Mouse (Mus musculus): ENCODE data around the gene Gtf3c2. TPM values are rescaled to one million over a fixed set of nuclear protein-coding genes. Genes with fewer than 3 reads are reported as not detected.

The Gtf3c2 gene
- polyA plus RNA-seq, 1 experiment = 36.9 TPM

DNA sequence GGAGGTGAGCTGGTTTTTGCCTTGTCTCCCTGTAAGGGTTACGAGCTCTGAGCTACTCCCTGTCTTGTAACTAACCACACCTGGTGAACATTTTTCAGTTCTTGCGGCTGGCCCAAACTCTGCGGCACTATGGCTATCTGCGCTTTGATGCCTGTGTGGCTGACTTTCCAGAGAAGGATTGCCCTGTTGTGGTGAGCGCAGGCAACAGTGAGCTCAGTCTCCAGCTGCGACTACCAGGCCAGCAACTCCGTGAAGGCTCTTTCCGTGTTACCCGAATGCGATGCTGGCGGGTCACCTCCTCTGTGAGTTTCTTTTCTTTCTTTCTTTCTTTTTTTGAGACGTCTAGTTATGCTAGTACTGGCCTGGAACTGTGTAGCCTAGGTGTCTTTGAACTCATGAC is 17.1 kb upstream of the Gtf3c2 start:
- H3K4me3 ChIP-seq (ENCODE audit: insufficient read depth, poor library complexity, severe bottlenecking) = no peak overlapping the region
- TF ChIP-seq MAX (IDR thresholded peaks at IDR 0.05) = no peak
- no peak for TF ChIP-seq MYOG (IDR thresholded peaks at IDR 0.05; ENCODE audit: control insufficient read depth, extremely low read depth, insufficient read length)
- TF ChIP-seq MYOD1 (IDR thresholded peaks at IDR 0.05; ENCODE audit: control insufficient read depth, insufficient read length, low read depth) = no peak
- no peak for TF ChIP-seq USF1 (IDR thresholded peaks at IDR 0.05; ENCODE audit: low read depth)
- no peak for TF ChIP-seq CEBPB (IDR thresholded peaks at IDR 0.05; ENCODE audit: low read depth)
- no peak for TF ChIP-seq CTCF (IDR thresholded peaks at IDR 0.05; ENCODE audit: control insufficient read depth, insufficient read depth, insufficient read length)
- TF ChIP-seq FOSL1 (IDR thresholded peaks at IDR 0.05; ENCODE audit: insufficient read depth, low read length, poor library complexity, severe bottlenecking) = no peak

DNA sequence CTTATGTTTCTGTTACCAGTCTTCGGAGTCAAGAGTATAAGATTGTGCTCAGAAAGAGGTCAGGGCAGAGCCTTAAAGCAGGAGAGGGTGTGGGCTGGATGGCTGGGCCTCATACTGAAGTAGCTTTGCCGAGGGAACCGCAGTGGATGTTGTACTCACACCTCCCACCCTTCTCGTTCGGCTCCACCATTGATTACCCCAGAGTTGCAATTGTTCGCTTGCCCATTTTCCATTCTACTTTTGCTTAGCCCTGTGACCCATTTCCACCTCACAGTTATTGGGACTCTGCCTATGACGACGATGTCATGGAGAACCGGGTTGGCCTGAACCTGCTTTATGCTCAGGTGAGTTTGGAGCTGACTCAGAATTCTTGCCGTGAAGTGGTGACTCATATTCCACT is 16.3 kb upstream of the Gtf3c2 start:
- H3K36me3 ChIP-seq (ENCODE audit: control insufficient read depth, insufficient read depth) = peaks cover 69% of the 10 kb centered on the region
- no peak overlapping the region for H3ac ChIP-seq (ENCODE audit: control insufficient read depth, insufficient read length, low read depth)
- H3K4me3 ChIP-seq (ENCODE audit: insufficient read depth, poor library complexity, severe bottlenecking) = no peak overlapping the region
- TF ChIP-seq MYOG (IDR thresholded peaks at IDR 0.05; ENCODE audit: control insufficient read depth, extremely low read depth, insufficient read length) (no peak), CEBPB (IDR thresholded peaks at IDR 0.05; ENCODE audit: low read depth) (no peak), USF1 (IDR thresholded peaks at IDR 0.05; ENCODE audit: low read depth) (no peak), CTCF (IDR thresholded peaks at IDR 0.05; ENCODE audit: control insufficient read depth, insufficient read depth, insufficient read length) (no peak), MYOD1 (IDR thresholded peaks at IDR 0.05; ENCODE audit: control insufficient read depth, insufficient read length, low read depth) (no peak), MAX (IDR thresholded peaks at IDR 0.05) (no peak), FOSL1 (IDR thresholded peaks at IDR 0.05; ENCODE audit: insufficient read depth, low read length, poor library complexity, severe bottlenecking) (no peak)
- H3K79me2 ChIP-seq (ENCODE audit: control insufficient read depth, insufficient read depth) = peaks cover 49% of the 10 kb centered on the region
- H3K79me3 ChIP-seq (ENCODE audit: low read depth) = peaks cover 25% of the 10 kb centered on the region
- no peaks in the 10 kb centered on the region for H3K27me3 ChIP-seq (ENCODE audit: control insufficient read depth, insufficient read depth, insufficient read length)

More for the DNA sequence above, 17.1 kb upstream of the Gtf3c2 start:
- Histone ChIP-seq H3ac (ENCODE audit: control insufficient read depth, insufficient read length, low read depth) (no peak overlapping the region), H3K79me3 (ENCODE audit: low read depth) (peaks cover 24% of the 10 kb centered on the region), H3K27me3 (ENCODE audit: control insufficient read depth, insufficient read depth, insufficient read length) (no peaks in the 10 kb centered on the region), H3K79me2 (ENCODE audit: control insufficient read depth, insufficient read depth) (peaks cover 48% of the 10 kb centered on the region), H3K36me3 (ENCODE audit: control insufficient read depth, insufficient read depth) (peaks cover 69% of the 10 kb centered on the region)

DNA sequence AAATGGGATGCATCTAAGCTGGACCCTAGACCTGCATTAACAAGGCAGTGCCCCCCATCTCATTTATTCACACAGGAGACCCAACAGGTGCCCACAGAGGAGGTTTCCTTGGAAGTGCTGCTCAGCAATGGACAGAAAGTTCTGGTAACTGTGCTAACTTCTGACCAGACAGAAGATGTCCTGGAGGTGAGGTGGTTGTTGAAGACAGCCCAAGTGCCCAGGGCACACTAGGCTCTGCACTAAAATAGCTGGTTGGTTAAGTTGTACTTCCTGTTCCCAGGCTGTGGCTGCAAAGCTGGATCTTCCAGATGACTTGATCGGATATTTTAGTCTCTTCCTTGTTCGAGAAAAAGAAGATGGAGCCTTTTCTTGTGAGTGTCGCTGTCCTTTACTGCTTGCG is 15.7 kb upstream of the Gtf3c2 start:
- TF ChIP-seq USF1 (IDR thresholded peaks at IDR 0.05; ENCODE audit: low read depth) (no peak), CEBPB (IDR thresholded peaks at IDR 0.05; ENCODE audit: low read depth) (no peak), MYOD1 (IDR thresholded peaks at IDR 0.05; ENCODE audit: control insufficient read depth, insufficient read length, low read depth) (no peak), FOSL1 (IDR thresholded peaks at IDR 0.05; ENCODE audit: insufficient read depth, low read length, poor library complexity, severe bottlenecking) (no peak), CTCF (IDR thresholded peaks at IDR 0.05; ENCODE audit: control insufficient read depth, insufficient read depth, insufficient read length) (no peak), MAX (IDR thresholded peaks at IDR 0.05) (no peak), MYOG (IDR thresholded peaks at IDR 0.05; ENCODE audit: control insufficient read depth, extremely low read depth, insufficient read length) (no peak)
- Histone ChIP-seq H3K79me3 (ENCODE audit: low read depth) (peaks cover 21% of the 10 kb centered on the region), H3K4me3 (ENCODE audit: insufficient read depth, poor library complexity, severe bottlenecking) (no peak overlapping the region), H3K79me2 (ENCODE audit: control insufficient read depth, insufficient read depth) (peaks cover 46% of the 10 kb centered on the region), H3K27me3 (ENCODE audit: control insufficient read depth, insufficient read depth, insufficient read length) (no peaks in the 10 kb centered on the region), H3K36me3 (ENCODE audit: control insufficient read depth, insufficient read depth) (peaks cover 72% of the 10 kb centered on the region), H3ac (ENCODE audit: control insufficient read depth, insufficient read length, low read depth) (no peak overlapping the region)

DNA sequence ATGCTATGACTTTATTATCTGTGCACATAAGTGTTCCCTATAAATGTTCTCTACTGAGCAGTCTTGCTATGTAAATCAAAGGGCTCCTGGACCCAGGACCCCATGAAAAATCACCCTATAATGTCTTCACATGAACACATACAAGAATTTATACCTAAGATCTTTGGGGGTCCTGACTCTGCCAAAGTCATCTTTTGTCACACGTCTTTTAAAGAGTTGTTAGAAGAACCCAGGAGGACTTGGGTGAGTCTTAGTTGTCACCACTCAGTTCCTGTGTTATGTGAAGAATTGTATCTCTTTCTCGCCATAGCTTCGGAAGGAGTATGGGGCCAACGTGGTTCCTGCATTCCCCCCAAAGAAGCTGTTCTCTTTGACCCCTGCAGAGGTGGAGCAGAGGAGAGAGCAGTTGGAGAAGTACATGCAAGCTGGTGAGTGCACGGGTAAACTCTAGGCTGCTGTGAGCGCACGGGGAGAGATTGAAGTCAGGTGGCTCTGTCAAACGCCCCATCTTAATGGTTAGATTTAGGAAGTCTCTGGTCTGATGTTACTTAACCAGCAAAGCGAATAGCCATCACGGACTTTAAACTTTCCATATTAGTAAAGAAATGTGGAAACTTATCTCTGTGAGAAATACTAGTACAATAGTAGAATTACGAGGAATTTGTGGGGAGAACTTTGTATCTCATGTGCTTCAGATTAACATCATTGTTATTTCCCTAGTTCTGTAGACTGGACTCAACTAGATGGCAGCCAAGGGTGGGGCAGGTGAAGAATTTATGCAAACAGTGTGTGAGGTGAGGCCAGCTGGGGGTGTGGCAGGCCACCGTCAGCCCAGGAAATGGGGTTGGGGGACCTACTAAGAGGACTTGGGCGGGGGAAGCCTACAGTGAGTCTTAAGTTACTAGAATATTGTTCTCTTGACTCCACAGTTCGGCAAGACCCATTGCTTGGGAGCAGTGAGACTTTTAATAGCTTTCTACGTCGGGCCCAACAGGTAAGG is 14.8 kb upstream of the Gtf3c2 start:
- peaks cover 40% of the 10 kb centered on the region for H3K79me2 ChIP-seq (ENCODE audit: control insufficient read depth, insufficient read depth)
- H3K4me3 ChIP-seq (ENCODE audit: insufficient read depth, poor library complexity, severe bottlenecking) = no peak overlapping the region
- peaks cover 20% of the 10 kb centered on the region for H3K79me3 ChIP-seq (ENCODE audit: low read depth)
- H3K27me3 ChIP-seq (ENCODE audit: control insufficient read depth, insufficient read depth, insufficient read length) = no peaks in the 10 kb centered on the region
- TF ChIP-seq MAX (IDR thresholded peaks at IDR 0.05) (no peak), USF1 (IDR thresholded peaks at IDR 0.05; ENCODE audit: low read depth) (no peak), FOSL1 (IDR thresholded peaks at IDR 0.05; ENCODE audit: insufficient read depth, low read length, poor library complexity, severe bottlenecking) (no peak), CEBPB (IDR thresholded peaks at IDR 0.05; ENCODE audit: low read depth) (no peak)
- H3ac ChIP-seq (ENCODE audit: control insufficient read depth, insufficient read length, low read depth) = no peak overlapping the region
- H3K36me3 ChIP-seq (ENCODE audit: control insufficient read depth, insufficient read depth) = peaks cover 72% of the 10 kb centered on the region

DNA sequence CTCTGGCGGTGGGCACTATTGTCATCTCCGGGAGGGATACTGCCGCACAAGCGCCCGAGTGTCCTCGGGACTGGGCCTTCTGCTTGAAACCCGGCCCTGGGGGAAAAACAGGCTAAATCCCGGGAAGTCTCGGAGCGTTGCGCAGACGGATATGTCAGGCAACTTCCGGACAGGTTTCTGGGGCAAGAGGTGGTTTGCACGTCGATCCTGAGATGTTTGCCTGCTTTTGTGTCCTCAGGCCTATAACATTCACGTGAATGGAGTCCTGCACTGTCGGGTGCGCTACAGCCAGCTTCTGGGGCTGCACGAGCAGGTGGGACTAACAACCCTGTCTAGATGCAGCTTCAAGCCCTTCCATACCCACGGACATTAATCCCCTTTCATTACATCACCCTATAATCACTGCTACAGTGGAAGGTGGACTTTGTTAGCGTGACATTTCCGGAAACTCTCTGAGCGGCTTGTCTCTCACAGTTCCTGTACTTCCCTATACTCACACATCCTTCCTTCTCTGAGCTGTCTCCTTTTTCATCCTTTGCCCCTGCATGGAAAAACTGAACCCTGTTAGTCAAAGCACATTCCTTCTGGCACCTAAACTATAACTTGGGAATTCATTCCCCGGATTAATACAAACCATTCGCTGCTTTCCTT is 13.8 kb upstream of the Gtf3c2 start:
- Histone ChIP-seq H3K4me3 (ENCODE audit: insufficient read depth, poor library complexity, severe bottlenecking) (peak overlapping the region; percentile 90), H3K36me3 (ENCODE audit: control insufficient read depth, insufficient read depth) (peaks cover 71% of the 10 kb centered on the region), H3K27me3 (ENCODE audit: control insufficient read depth, insufficient read depth, insufficient read length) (no peaks in the 10 kb centered on the region), H3K79me3 (ENCODE audit: low read depth) (peaks cover 19% of the 10 kb centered on the region), H3K79me2 (ENCODE audit: control insufficient read depth, insufficient read depth) (peaks cover 40% of the 10 kb centered on the region), H3ac (ENCODE audit: control insufficient read depth, insufficient read length, low read depth) (peak overlapping the region; percentile 75)
- no peak for TF ChIP-seq MYOG (IDR thresholded peaks at IDR 0.05; ENCODE audit: control insufficient read depth, extremely low read depth, insufficient read length)
- TF ChIP-seq MYOD1 (IDR thresholded peaks at IDR 0.05; ENCODE audit: control insufficient read depth, insufficient read length, low read depth) = no peak
- no peak for TF ChIP-seq USF1 (IDR thresholded peaks at IDR 0.05; ENCODE audit: low read depth)
- TF ChIP-seq MAX (IDR thresholded peaks at IDR 0.05) = no peak
- TF ChIP-seq CEBPB (IDR thresholded peaks at IDR 0.05; ENCODE audit: low read depth) = no peak
- no peak for TF ChIP-seq CTCF (IDR thresholded peaks at IDR 0.05; ENCODE audit: control insufficient read depth, insufficient read depth, insufficient read length)
- no peak for TF ChIP-seq FOSL1 (IDR thresholded peaks at IDR 0.05; ENCODE audit: insufficient read depth, low read length, poor library complexity, severe bottlenecking)
